Mouse (Mus musculus) cerebellum, adult 18-20 months (tissue): ENCODE results near the gene Lrrc20.
"Not testable (repeated sequence)": the region's sequence is repeated elsewhere in the genome, so short reads cannot be mapped to it uniquely, and the experiment has no call there.

Source experiments
- DNase-seq, 2 experiments: peaks; one replicate each; pipeline ENCODE4 v3.0.0; 2021

The Lrrc20 gene

GRCm38 (mm10) chr10:61475594-61476439 is at the start of gene Lrrc20:
TSS of gene Lrrc20 (plus strand) at chr10:61475801.
- DNase-seq = peak; percentile 96 to 97

- DNase-seq = no peak
Observed at GRCm38 (mm10) chr10:61426251-61426757, 49.3 kb upstream of the Lrrc20 start.

GRCm38 (mm10) chr10:61427951-61428350 is 47.6 kb upstream of the Lrrc20 start:
- no peak for DNase-seq

GRCm38 (mm10) chr10:61428416-61428815 is 47.2 kb upstream of the Lrrc20 start:
- no peak for DNase-seq

GRCm38 (mm10) chr10:61429043-61429442 is 46.6 kb upstream of the Lrrc20 start:
- no peak for DNase-seq

GRCm38 (mm10) chr10:61431375-61431774 is 44.2 kb upstream of the Lrrc20 start:
- no peak for DNase-seq

GRCm38 (mm10) chr10:61440202-61440800 is 35.3 kb upstream of the Lrrc20 start:
- no peak for DNase-seq

- no peak for DNase-seq
Observed at GRCm38 (mm10) chr10:61443456-61443855, 32.1 kb upstream of the Lrrc20 start.

GRCm38 (mm10) chr10:61443876-61444275 is 31.7 kb upstream of the Lrrc20 start:
- no peak for DNase-seq

- no peak for DNase-seq
Observed at GRCm38 (mm10) chr10:61445016-61445415, 30.6 kb upstream of the Lrrc20 start.

GRCm38 (mm10) chr10:61447581-61448353 is 27.8 kb upstream of the Lrrc20 start:
- no peak for DNase-seq

GRCm38 (mm10) chr10:61448834-61449233 is 26.8 kb upstream of the Lrrc20 start:
- no peak for DNase-seq

GRCm38 (mm10) chr10:61451463-61451930 is 24.1 kb upstream of the Lrrc20 start:
- DNase-seq = peak in 1 of 2 experiments; percentile 19

- peak; percentile 47 to 63 for DNase-seq
Observed at GRCm38 (mm10) chr10:61451931-61452617, 23.5 kb upstream of the Lrrc20 start.

GRCm38 (mm10) chr10:61452645-61453044 is 23.0 kb upstream of the Lrrc20 start, which contains the start of gene Eif4ebp2:
TSS of gene Eif4ebp2 (minus strand) at chr10:61452661.
- peak; percentile 96 to 99 for DNase-seq

- not testable (repeated sequence) for DNase-seq
Observed at GRCm38 (mm10) chr10:61453171-61453570, 22.4 kb upstream of the Lrrc20 start.

- DNase-seq = no peak
Observed at GRCm38 (mm10) chr10:61457182-61457581, 18.4 kb upstream of the Lrrc20 start.

GRCm38 (mm10) chr10:61465009-61465408 is 10.6 kb upstream of the Lrrc20 start:
- DNase-seq = no peak

GRCm38 (mm10) chr10:61466242-61466641 is 9.4 kb upstream of the Lrrc20 start:
- no peak for DNase-seq

- DNase-seq = peak; percentile 41 to 51
Observed at GRCm38 (mm10) chr10:61466873-61467272, 8.7 kb upstream of the Lrrc20 start.

GRCm38 (mm10) chr10:61468900-61469299 is 6.7 kb upstream of the Lrrc20 start:
- no peak for DNase-seq

GRCm38 (mm10) chr10:61473640-61474039 is 2.0 kb upstream of the Lrrc20 start:
- DNase-seq = no peak
